Mouse (Mus musculus): ENCODE data around the gene Dlx1.

- TF ChIP-seq CTCF (IDR thresholded peaks at IDR 0.05; ENCODE audit: extremely low read depth, insufficient read depth, insufficient read length, insufficient replicate concordance) = no peak
- no peak for TF ChIP-seq POLR2A (IDR thresholded peaks at IDR 0.05; ENCODE audit: low read depth, low read length)
Measured at GRCm38 (mm10) chr2:71542227-71542815, 14.4 kb downstream of the Dlx1 start.

Data from spleen, adult 2 months (tissue).